Mouse (Mus musculus) ovary, postnatal 14 days (tissue): ENCODE data around the gene Slit3.

Source experiments
- DNase-seq: peaks from one replicate; pipeline ENCODE4 v3.0.0; 2022; ENCODE audit warnings: low spot score

Gene Slit3

GRCm38 (mm10) chr11:35124489-35125107 is 3.6 kb downstream of the Slit3 start:
- no peak for DNase-seq

GRCm38 (mm10) chr11:35125108-35125490 is 4.1 kb downstream of the Slit3 start:
- no peak for DNase-seq

DNA sequence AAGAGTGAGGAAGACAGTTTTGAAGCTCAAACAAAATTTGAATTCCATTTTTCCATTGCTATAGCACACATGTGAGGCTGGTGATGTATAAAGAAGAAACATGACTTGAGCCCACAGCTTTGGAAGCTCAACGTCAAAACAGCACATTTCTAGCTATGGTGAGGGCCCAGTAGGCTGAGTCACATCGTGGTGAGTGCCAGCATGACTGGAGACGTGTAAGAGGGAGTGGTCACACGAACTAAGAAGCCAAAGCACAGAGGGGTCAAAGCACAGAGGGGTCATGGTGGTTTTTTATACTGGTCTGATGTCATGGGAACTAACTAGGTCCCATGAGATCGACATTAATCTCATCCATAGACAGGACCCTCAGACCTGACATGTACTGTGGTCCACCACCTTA is 10.7 kb downstream of the Slit3 start:
- DNase-seq = no peak

- no peak for DNase-seq
Measured at GRCm38 (mm10) chr11:35136625-35137024, 15.6 kb downstream of the Slit3 start.

DNA sequence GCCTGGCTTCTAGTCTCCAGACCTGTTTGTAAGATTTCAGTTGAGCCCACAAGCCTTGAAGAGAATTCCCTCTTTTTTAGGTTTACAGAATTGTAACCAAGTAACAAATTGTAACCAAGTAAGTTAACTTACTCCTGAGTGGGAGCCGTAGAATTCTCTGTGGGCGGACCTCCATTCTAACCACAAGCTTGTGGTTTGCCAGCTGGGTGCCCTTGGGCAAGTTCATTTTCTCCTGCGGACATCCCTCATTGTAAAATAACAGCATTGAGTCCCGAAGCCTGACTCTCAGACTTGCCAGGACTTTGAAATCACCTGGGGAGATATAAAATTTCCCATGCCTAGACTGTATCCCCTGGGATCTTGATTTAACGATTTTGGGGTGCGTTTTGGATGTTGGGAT is 19.1 kb downstream of the Slit3 start:
- DNase-seq = no peak

DNA sequence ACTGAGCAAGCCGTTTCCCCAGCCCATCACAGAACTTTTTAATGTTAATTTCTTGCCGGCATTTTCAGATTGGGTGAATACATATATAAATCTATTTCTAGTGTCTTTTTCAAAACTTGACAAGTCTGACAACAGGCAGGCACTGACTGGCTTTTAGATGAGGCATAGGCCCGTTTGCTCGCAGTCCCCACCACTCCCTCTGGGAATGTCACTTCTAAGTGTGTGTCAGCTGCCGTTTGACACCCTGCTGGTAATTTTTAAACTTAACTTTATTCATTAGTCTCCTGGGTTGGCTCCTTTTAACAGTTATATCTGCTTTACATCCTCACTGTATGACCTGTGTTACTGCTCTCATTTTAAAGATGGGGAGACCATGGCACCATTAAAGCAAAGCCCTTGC is 21.2 kb downstream of the Slit3 start:
- DNase-seq = no peak

- DNase-seq = peak; percentile 30
Measured at GRCm38 (mm10) chr11:35142698-35143360, 21.8 kb downstream of the Slit3 start.

DNA sequence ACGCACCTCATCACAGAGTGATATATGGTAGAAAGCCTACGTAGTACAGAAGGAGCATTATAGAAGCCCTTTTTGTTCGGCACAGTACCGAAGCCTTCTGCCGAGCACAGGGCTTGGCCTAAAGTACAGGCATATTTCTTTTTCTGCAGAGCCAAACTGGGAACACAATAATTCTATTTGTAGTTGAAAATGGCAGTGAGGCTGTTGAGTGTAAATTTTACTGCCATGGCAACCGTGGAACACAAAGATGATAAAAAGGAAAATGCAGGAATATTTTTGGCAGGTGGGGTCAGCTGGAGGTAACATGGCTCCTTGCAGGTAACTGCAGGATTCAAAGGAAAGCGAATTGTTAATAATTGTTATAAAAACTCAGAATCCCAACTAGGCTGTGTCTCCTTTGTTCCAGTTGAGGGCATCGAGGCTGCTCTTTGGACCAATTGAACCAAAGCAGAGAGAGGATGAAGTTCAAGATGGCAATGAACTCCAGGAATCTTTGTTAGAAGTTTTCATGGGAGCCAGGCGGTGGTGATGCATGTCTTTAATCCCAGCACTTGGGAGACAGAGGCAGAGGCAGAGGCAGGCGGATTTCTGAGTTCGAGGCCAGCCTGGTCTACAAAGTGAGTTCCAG is 26.9 kb downstream of the Slit3 start:
- DNase-seq = no peak

DNA sequence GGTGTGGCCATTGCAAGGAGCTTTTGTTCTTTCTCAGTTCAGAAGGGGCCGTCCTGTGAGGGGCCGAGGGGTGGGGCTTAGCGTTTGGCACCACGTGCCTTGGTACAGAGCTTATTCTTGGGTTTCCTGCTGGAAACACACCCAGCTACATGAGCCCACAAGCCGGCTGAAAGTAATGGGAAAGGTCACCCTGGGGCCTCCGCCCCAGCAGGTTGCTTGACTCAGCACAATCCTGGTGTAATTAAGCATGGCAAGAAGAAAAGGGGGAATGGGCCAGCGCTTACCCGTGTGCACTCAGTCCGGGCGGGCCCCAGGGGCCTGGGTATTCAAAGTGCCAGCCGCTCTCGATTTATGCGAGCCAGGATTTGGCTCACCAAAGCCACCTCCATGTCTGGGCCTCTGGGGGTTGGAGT is 30.5 kb downstream of the Slit3 start:
- no peak for DNase-seq

DNA sequence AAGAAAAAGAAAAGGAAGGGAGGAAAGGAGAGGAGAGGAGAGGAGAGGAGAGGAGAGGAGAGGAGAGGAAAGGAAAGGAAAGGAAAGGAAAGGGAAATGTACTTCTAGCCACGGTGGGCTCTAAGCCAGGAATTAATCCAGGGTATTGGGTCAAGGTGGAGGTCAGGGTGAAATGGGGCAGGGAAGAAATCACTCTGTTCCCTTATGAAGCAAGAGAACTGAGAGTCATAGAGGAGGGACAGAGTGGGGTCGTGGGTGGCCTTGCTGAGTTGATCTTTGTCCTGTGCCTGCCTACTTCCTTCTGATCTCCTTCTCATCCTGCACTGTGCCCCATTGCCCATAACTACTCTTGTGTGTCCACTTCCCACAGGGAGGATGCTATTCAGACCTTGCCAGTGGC is 31.9 kb downstream of the Slit3 start:
- DNase-seq = no peak

DNA sequence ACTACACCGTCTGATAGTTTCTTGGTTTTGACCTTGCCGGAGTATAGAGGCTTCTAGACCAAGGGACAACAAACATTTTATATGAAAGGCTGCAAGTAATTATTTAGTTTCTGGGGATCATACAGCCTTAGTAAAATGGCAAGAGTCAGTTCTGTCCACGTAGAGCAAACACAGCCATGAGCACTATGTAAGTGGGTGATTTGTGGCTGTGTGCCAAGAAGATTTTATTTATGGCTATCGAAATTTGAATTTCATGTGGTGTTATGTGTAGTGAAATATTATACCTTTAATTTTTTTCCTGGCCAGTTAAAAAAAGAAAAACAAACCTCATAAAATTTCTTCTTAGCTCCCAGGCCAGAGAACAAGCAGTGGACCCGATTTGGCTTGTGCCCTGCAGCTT is 33.4 kb downstream of the Slit3 start:
- no peak for DNase-seq

- no peak for DNase-seq
Measured at GRCm38 (mm10) chr11:35155281-35155680, 34.3 kb downstream of the Slit3 start.

GRCm38 (mm10) chr11:35156676-35157075 is 35.7 kb downstream of the Slit3 start:
- DNase-seq = no peak

DNA sequence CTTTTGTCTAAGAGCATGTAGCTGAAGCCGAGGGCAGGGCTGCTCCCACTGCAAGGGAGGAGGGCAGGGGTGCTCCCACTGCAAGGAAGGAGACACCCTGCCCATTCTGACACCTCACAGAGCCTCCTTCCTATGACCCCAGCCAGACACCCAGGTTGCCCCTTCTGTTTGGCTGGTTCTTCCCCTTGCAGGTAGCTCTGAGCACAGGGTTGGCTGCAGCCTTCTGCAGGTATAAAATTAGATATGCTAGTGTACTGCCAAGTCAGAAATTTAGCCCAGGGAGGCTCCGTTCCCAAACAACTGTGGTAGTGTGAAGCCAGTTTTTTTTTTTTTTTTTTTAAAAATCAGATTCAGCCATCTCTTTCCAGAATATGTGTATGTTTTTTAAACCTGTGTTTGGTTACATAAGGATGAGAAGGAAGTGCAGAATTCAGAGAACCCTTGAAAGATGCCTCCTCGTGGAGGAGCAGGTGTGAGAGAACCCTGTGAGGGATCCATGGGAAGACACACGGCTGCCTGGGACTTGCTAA is 39.7 kb downstream of the Slit3 start:
- no peak for DNase-seq

DNA sequence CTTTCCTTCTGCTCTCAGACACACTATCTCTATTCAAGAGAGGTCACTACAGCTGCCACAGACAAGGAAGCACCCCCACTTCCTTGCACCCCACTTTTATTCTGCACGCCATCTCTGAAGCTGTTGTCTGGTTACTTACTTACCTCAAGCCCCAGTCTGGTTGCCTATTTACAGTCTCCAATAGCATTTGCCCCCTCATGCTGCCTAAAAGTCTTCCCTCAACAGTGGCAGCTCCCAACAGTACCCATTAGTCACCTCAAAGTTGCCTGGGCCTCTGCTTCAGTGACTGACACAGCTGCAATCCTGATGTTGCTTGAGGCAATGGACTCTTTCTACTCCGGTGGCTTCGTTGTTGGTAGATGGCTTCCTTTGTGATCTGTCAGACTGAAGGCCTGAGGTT is 42.4 kb downstream of the Slit3 start:
- no peak for DNase-seq

GRCm38 (mm10) chr11:35167176-35167575 is 46.2 kb downstream of the Slit3 start:
- DNase-seq = no peak

- no peak for DNase-seq
Measured at GRCm38 (mm10) chr11:35171505-35171904, 50.5 kb downstream of the Slit3 start.

DNA sequence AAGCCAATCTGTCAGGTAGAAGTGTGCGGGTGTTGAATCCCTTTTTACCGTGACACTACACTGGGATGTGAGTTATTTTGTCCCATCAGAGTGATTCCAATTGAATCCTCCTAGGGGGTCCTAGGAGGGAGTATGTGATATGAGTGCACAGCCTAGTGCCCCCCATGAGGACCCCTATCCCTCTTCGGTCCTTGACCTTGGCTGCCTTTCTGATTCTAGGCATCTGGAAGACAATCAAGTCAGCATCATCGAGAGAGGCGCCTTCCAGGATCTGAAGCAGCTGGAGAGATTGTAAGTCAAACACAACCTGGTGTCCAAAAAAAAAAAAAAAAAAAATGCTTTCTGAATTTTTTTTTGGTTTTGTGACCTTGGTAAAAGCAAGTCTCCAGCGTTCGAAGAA is 56.5 kb downstream of the Slit3 start:
- no peak for DNase-seq

DNA sequence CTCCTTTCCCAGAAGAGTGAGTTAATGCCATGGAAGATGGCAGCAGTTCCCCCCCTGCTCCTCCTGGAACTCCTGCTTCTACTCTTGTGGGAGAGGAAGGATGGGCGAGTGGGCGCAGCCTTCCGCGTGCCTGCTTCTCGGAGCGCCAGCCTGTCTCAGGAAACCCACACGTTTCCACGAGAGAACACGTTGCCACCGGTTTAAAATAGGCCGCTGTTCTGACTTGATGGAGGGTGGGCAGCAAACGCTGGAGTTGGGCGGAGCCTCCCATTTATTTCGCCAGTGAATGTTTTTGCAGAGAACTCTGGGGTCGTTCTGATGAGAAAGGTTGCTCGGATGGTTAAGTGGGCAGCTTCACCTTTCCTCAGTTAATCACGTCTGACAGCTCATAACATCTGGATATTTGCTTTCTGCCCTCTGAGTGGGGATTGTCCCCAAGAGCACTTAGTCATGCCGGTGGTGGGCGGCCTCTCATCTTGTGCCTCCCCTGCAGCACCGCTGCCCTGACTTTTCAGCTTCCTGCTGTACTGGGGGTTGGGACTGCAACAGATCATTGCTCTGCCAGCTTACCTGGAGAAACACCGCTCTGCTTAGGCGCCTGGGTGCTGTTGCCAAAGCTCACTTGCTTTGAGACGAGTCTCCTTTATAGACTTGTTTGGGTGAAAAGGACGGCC is 57.3 kb downstream of the Slit3 start:
- DNase-seq = no peak

- DNase-seq = no peak
Measured at GRCm38 (mm10) chr11:35179305-35179704, 58.3 kb downstream of the Slit3 start.

- no peak for DNase-seq
Measured at GRCm38 (mm10) chr11:35182887-35183286, 61.9 kb downstream of the Slit3 start.

- DNase-seq = no peak
Measured at GRCm38 (mm10) chr11:35194826-35195225, 73.8 kb downstream of the Slit3 start.

GRCm38 (mm10) chr11:35196777-35197176 is 75.8 kb downstream of the Slit3 start:
- peak; percentile 7 for DNase-seq
